Mouse (Mus musculus) forebrain, embryonic 13.5 days (tissue): ENCODE data around the gene Zfp839. TPM values are rescaled to one million over a fixed set of nuclear protein-coding genes. Genes with fewer than 3 reads are reported as not detected.
A peak's percentile ranks its signal among the peaks of the same experiment; 100 is the strongest.

ENCODE experiments used
- ATAC-seq: fragments of 200-750 bp; cut with Nextera tagmentation; 2 replicates; pipeline ENCODE4 v1.8.0; 2017
- H3K27ac ChIP-seq: fragments of 300-500 bp; sonication (generic); 2 replicates; pipeline ENCODE4 v1.5.1; 2015; ENCODE audit warnings: inconsistent platforms, mild to moderate bottlenecking, moderate library complexity
- H3K27me3 ChIP-seq: fragments of 300-500 bp; sonication (generic); 2 replicates; pipeline ENCODE4 v1.6.1; 2015; ENCODE audit warnings: mild to moderate bottlenecking, inconsistent platforms
- H3K36me3 ChIP-seq: fragments of 300-500 bp; sonication (generic); 2 replicates; pipeline ENCODE4 v1.6.1; 2015; ENCODE audit warnings: mild to moderate bottlenecking, inconsistent platforms; ENCODE audit not compliant: poor library complexity, severe bottlenecking
- H3K4me1 ChIP-seq: fragments of 300-500 bp; sonication (generic); 2 replicates; pipeline ENCODE4 v1.6.1; 2015; ENCODE audit warnings: inconsistent platforms
- H3K4me2 ChIP-seq: fragments of 300-500 bp; sonication (generic); 2 replicates; pipeline ENCODE4 v1.6.1; 2015; ENCODE audit warnings: inconsistent platforms, mild to moderate bottlenecking, moderate library complexity
- H3K4me3 ChIP-seq: fragments of 300-500 bp; sonication (generic); 2 replicates; pipeline ENCODE4 v1.5.1; 2015; ENCODE audit warnings: mild to moderate bottlenecking, inconsistent platforms
- H3K9ac ChIP-seq: fragments of 300-500 bp; sonication (generic); 2 replicates; pipeline ENCODE4 v1.6.1; 2015; ENCODE audit warnings: mild to moderate bottlenecking, inconsistent platforms
- H3K9me3 ChIP-seq: fragments of 300-500 bp; sonication (generic); replicated peaks from 2 replicates; pipeline ENCODE4 v1.6.1; 2016; ENCODE audit warnings: inconsistent platforms
- WGBS: fragments of 180-500 bp; shearing (Covaris S2); methylation state at CpG from one replicate; pipeline ENCODE4 v1.1.7; 2015; 5-methylcytosine and 5-hydroxymethylcytosine counted together
- polyA plus RNA-seq: library from polyadenylated mRNA; unstranded; fragments of >200 nt; fragmentation: Nextera tagmentation; extraction: Ambion mirVana; gene quantifications from 2 replicates; pipeline ENCODE4 v1.2.1, GENCODE M21; 2015

Zfp839 gene
- polyA plus RNA-seq, 1 experiment from 2014 or later: 3.6 TPM

- H3K27me3 ChIP-seq: no peaks in the 10 kb centered on the region
- H3K4me3 ChIP-seq: no peak overlapping the region
- no peak for ATAC-seq
- no peaks in the 10 kb centered on the region for H3K9me3 ChIP-seq
- H3K4me1 ChIP-seq: no peaks in the 10 kb centered on the region
- peaks cover 33% of the 10 kb centered on the region for H3K36me3 ChIP-seq
- no peak overlapping the region for H3K27ac ChIP-seq
- no peak overlapping the region for H3K4me2 ChIP-seq
- H3K9ac ChIP-seq: no peak overlapping the region
Observed at GRCm38 (mm10) chr12:110860293-110860692, 10.2 kb downstream of the Zfp839 start.

GRCm38 (mm10) chr12:110861256-110861655 is 11.2 kb downstream of the Zfp839 start:
- H3K36me3 ChIP-seq: peaks cover 30% of the 10 kb centered on the region
- no peak for ATAC-seq
- no peak overlapping the region for H3K9ac ChIP-seq
- no peaks in the 10 kb centered on the region for H3K4me1 ChIP-seq
- H3K4me2 ChIP-seq: no peak overlapping the region
- H3K27ac ChIP-seq: no peak overlapping the region
- 56% methylated on average over 7 of the region's 7 CpGs for WGBS
- H3K9me3 ChIP-seq: no peaks in the 10 kb centered on the region
- no peak overlapping the region for H3K4me3 ChIP-seq
- H3K27me3 ChIP-seq: no peaks in the 10 kb centered on the region

- H3K36me3 ChIP-seq: peaks cover 46% of the 10 kb centered on the region
- no peak overlapping the region for H3K4me2 ChIP-seq
- H3K27ac ChIP-seq: no peak overlapping the region
- H3K9me3 ChIP-seq: no peaks in the 10 kb centered on the region
- no peaks in the 10 kb centered on the region for H3K27me3 ChIP-seq
- no peaks in the 10 kb centered on the region for H3K4me1 ChIP-seq
- ATAC-seq: no peak
- H3K9ac ChIP-seq: no peak overlapping the region
- 93% methylated on average over 6 of the region's 6 CpGs for WGBS
- H3K4me3 ChIP-seq: no peak overlapping the region
Observed at GRCm38 (mm10) chr12:110864008-110864407, 14.0 kb downstream of the Zfp839 start.

- no peak overlapping the region for H3K9ac ChIP-seq
- ATAC-seq: no peak
- 0 out of 2 replicates have a peak overlapping the region, but pooled peaks have one; percentile 35 for H3K27ac ChIP-seq
- 31% methylated on average over 4 of the region's 6 CpGs for WGBS
- H3K4me2 ChIP-seq: no peak overlapping the region
- no peak overlapping the region for H3K4me3 ChIP-seq
- H3K27me3 ChIP-seq: no peaks in the 10 kb centered on the region
- peaks cover 54% of the 10 kb centered on the region for H3K36me3 ChIP-seq
- no peaks in the 10 kb centered on the region for H3K9me3 ChIP-seq
- H3K4me1 ChIP-seq: no peaks in the 10 kb centered on the region
Observed at GRCm38 (mm10) chr12:110865571-110865970, 15.5 kb downstream of the Zfp839 start.

GRCm38 (mm10) chr12:110865989-110866388 is 15.9 kb downstream of the Zfp839 start:
- H3K27ac ChIP-seq: 0 out of 2 replicates have a peak overlapping the region, but pooled peaks have one; percentile 35
- no peak overlapping the region for H3K9ac ChIP-seq
- H3K4me3 ChIP-seq: no peak overlapping the region
- no peak overlapping the region for H3K4me2 ChIP-seq
- peaks cover 57% of the 10 kb centered on the region for H3K36me3 ChIP-seq
- 66% methylated on average over 10 of the region's 10 CpGs for WGBS
- no peaks in the 10 kb centered on the region for H3K9me3 ChIP-seq
- no peak for ATAC-seq
- no peaks in the 10 kb centered on the region for H3K27me3 ChIP-seq
- no peaks in the 10 kb centered on the region for H3K4me1 ChIP-seq

GRCm38 (mm10) chr12:110870107-110870506 is 20.1 kb downstream of the Zfp839 start:
- Histone ChIP-seq H3K4me3 (no peak overlapping the region), H3K27ac (no peak overlapping the region), H3K27me3 (no peaks in the 10 kb centered on the region), H3K9me3 (no peaks in the 10 kb centered on the region), H3K36me3 (peaks cover 86% of the 10 kb centered on the region), H3K4me2 (no peak overlapping the region), H3K9ac (no peak overlapping the region), H3K4me1 (no peaks in the 10 kb centered on the region)
- no peak for ATAC-seq
- WGBS: 88% methylated on average over 4 of the region's 4 CpGs

GRCm38 (mm10) chr12:110871247-110871646 is 21.2 kb downstream of the Zfp839 start:
- Histone ChIP-seq H3K4me1 (no peaks in the 10 kb centered on the region), H3K27ac (no peak overlapping the region), H3K4me3 (no peak overlapping the region), H3K27me3 (no peaks in the 10 kb centered on the region), H3K9me3 (no peaks in the 10 kb centered on the region), H3K9ac (no peak overlapping the region), H3K4me2 (no peak overlapping the region), H3K36me3 (peaks cover 90% of the 10 kb centered on the region)
- 95% methylated on average over 5 of the region's 5 CpGs for WGBS
- no peak for ATAC-seq

- no peaks in the 10 kb centered on the region for H3K9me3 ChIP-seq
- H3K9ac ChIP-seq: no peak overlapping the region
- peaks cover 94% of the 10 kb centered on the region for H3K36me3 ChIP-seq
- H3K4me3 ChIP-seq: no peak overlapping the region
- H3K4me1 ChIP-seq: no peaks in the 10 kb centered on the region
- 93% methylated on average over 2 of the region's 2 CpGs for WGBS
- ATAC-seq: no peak
- no peak overlapping the region for H3K4me2 ChIP-seq
- no peak overlapping the region for H3K27ac ChIP-seq
- no peaks in the 10 kb centered on the region for H3K27me3 ChIP-seq
Observed at GRCm38 (mm10) chr12:110875351-110875750, 25.3 kb downstream of the Zfp839 start.

GRCm38 (mm10) chr12:110882291-110882690 is 32.2 kb downstream of the Zfp839 start:
- no peaks in the 10 kb centered on the region for H3K27me3 ChIP-seq
- no peaks in the 10 kb centered on the region for H3K9me3 ChIP-seq
- WGBS: 88% methylated on average over 7 of the region's 7 CpGs
- H3K4me1 ChIP-seq: no peaks in the 10 kb centered on the region
- H3K4me2 ChIP-seq: no peak overlapping the region
- no peak overlapping the region for H3K9ac ChIP-seq
- ATAC-seq: no peak
- H3K4me3 ChIP-seq: no peak overlapping the region
- no peak overlapping the region for H3K27ac ChIP-seq
- H3K36me3 ChIP-seq: peaks cover 55% of the 10 kb centered on the region

- no peak overlapping the region for H3K9ac ChIP-seq
- no peaks in the 10 kb centered on the region for H3K9me3 ChIP-seq
- no peak overlapping the region for H3K4me2 ChIP-seq
- H3K4me1 ChIP-seq: peaks cover 18% of the 10 kb centered on the region
- peaks cover 30% of the 10 kb centered on the region for H3K36me3 ChIP-seq
- no peaks in the 10 kb centered on the region for H3K27me3 ChIP-seq
- no peak overlapping the region for H3K4me3 ChIP-seq
- H3K27ac ChIP-seq: no peak overlapping the region
- no peak for ATAC-seq
- WGBS: 96% methylated on average over 2 of the region's 2 CpGs
Observed at GRCm38 (mm10) chr12:110885251-110885650, 35.2 kb downstream of the Zfp839 start.

GRCm38 (mm10) chr12:110888106-110888505 is 38.1 kb downstream of the Zfp839 start:
- Histone ChIP-seq H3K4me1 (peaks cover 22% of the 10 kb centered on the region), H3K9me3 (no peaks in the 10 kb centered on the region), H3K4me3 (peak overlapping the region; percentile 69), H3K36me3 (peaks cover 9% of the 10 kb centered on the region), H3K27me3 (no peaks in the 10 kb centered on the region), H3K4me2 (peak overlapping the region; percentile 94), H3K9ac (peak overlapping the region; percentile 90), H3K27ac (no peak overlapping the region)
- 46% methylated on average over 12 of the region's 12 CpGs for WGBS
- ATAC-seq: no peak

GRCm38 (mm10) chr12:110888606-110889005 is 38.6 kb downstream of the Zfp839 start:
- Histone ChIP-seq H3K9ac (peak overlapping the region; percentile 90), H3K4me1 (peaks cover 22% of the 10 kb centered on the region), H3K9me3 (no peaks in the 10 kb centered on the region), H3K36me3 (peaks cover 4% of the 10 kb centered on the region), H3K4me3 (peak overlapping the region; percentile 69), H3K27ac (no peak overlapping the region), H3K27me3 (no peaks in the 10 kb centered on the region), H3K4me2 (peak overlapping the region; percentile 94)
- ATAC-seq: peak; percentile 72
- WGBS: under 1% methylated on average over 25 of the region's 25 CpGs
